Mouse (Mus musculus) liver, adult 2 months (tissue): Measurements from ENCODE around the gene B230118H07Rik. TPM values are rescaled to one million over a fixed set of nuclear protein-coding genes. Genes with fewer than 3 reads are reported as not detected.

ENCODE experiments used
- DNase-seq: peaks from one replicate; pipeline ENCODE4 v3.0.0-alpha.2; 2011; ENCODE audit warnings: low read depth, low spot score; ENCODE audit errors: extremely low read depth
- H3K27ac ChIP-seq: fragments of 200-500 bp; replicated peaks from 2 replicates; pipeline ENCODE4 v1.5.1; 2012; ENCODE audit warnings: low read depth, mild to moderate bottlenecking, control low read depth, inconsistent platforms, low read length; ENCODE audit not compliant: insufficient read depth
- H3K27me3 ChIP-seq: fragments of 200-500 bp; 2 replicates; pipeline ENCODE4 v1.6.1; 2012; ENCODE audit warnings: mild to moderate bottlenecking, moderate library complexity, low read length, inconsistent platforms; ENCODE audit not compliant: control insufficient read depth, insufficient read depth
- H3K36me3 ChIP-seq: fragments of 200-500 bp; 2 replicates; pipeline ENCODE4 v1.6.1; 2012; ENCODE audit warnings: low read length, inconsistent platforms; ENCODE audit not compliant: control insufficient read depth, insufficient read depth
- H3K4me1 ChIP-seq: fragments of 200-500 bp; 2 replicates; pipeline ENCODE4 v1.6.1; 2011; ENCODE audit warnings: low read length; ENCODE audit not compliant: control insufficient read depth, insufficient read depth
- H3K4me3 ChIP-seq: fragments of 200-500 bp; 2 replicates; pipeline ENCODE4 v1.5.1; 2011; ENCODE audit warnings: low read depth, mild to moderate bottlenecking, control low read depth, low read length, moderate library complexity; ENCODE audit not compliant: insufficient read depth
- H3K79me2 ChIP-seq: fragments of 200-500 bp; 2 replicates; pipeline ENCODE4 v1.6.1; 2012; ENCODE audit warnings: inconsistent platforms, mild to moderate bottlenecking, low read length, moderate library complexity; ENCODE audit not compliant: control insufficient read depth, insufficient read depth
- H3K9ac ChIP-seq: fragments of 200-500 bp; 2 replicates; pipeline ENCODE4 v1.6.1; 2012; ENCODE audit warnings: low read depth, mild to moderate bottlenecking, control low read depth, inconsistent platforms, low read length
- CTCF ChIP-seq: fragments of 200-500 bp; IDR thresholded peaks from 2 replicates; pipeline ENCODE4 v1.5.1; 2011; ENCODE audit warnings: low read depth, low read length, control low read depth
- POLR2A ChIP-seq: fragments of 200-500 bp; IDR thresholded peaks from 2 replicates; pipeline ENCODE4 v1.6.1; 2011; ENCODE audit warnings: low read length, control low read depth; ENCODE audit not compliant: insufficient read depth; ENCODE audit errors: extremely low read depth
- WGBS: fragments of 180-500 bp; shearing (Covaris S2); methylation state at CpG from one replicate; pipeline ENCODE4 v1.1.7; 2018; 5-methylcytosine and 5-hydroxymethylcytosine counted together
- polyA plus RNA-seq: library from polyadenylated mRNA; depleted of rRNA; stranded (reverse); fragments of >200 nt; gene quantifications from 2 replicates; pipeline ENCODE4 v1.2.3, GENCODE M21; 2012
- total RNA-seq: library from RNA; depleted of rRNA; stranded (reverse); fragments of >200 nt; gene quantifications from 2 replicates; pipeline ENCODE4 v1.2.3, GENCODE M21; 2014

Gene B230118H07Rik
- total and polyA plus RNA-seq, 2 experiments, result 1.6 to 26.6 TPM

DNA sequence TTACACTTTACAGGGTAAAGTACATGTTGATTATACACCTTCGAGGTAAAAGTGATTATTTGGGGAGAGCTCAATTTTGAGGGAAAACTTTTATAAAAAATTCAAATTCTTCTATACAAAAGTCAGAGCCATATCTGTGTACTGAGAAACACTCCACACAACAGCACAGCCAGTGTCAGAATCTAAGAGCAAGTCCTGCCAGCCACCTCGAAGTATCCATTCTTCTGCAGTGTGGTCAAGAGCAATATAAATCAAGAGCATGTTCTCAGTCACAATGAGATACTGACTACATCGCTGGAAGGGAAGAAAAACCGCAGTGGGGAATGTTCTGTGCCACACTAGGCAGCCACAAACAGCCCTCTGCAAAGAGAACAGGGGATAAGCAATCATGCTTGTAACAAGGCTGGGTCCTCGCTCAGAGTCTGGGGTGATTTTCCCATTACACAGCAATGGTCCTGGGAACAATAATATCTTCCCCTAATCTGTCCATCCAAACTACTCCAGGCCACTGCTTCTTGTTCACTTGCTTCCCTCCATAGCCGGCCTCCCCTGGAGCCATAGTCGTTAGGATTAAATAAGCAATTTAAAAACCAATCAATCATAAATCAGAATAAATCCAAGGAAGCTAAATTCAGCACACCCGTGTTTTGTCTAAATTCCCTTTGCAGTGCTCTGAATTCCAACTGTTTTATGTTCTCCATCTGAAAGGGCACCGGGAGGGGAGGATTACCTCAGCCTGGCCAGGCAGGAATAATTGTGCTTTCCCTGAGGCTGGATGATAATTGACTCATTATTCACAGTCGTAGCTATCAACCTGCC lies 57.1 kb downstream of the B230118H07Rik start:
- no peak for TF ChIP-seq CTCF
- no peak for TF ChIP-seq POLR2A
- Histone ChIP-seq H3K4me1 (no peaks in the 10 kb centered on the region), H3K4me3 (no peak overlapping the region), H3K36me3 (no peaks in the 10 kb centered on the region), H3K9ac (no peak overlapping the region), H3K27me3 (no peaks in the 10 kb centered on the region), H3K79me2 (no peaks in the 10 kb centered on the region), H3K27ac (no peak overlapping the region)
- WGBS, result 73% methylated on average over 10 of the region's 10 CpGs
- DNase-seq, result no peak

DNA sequence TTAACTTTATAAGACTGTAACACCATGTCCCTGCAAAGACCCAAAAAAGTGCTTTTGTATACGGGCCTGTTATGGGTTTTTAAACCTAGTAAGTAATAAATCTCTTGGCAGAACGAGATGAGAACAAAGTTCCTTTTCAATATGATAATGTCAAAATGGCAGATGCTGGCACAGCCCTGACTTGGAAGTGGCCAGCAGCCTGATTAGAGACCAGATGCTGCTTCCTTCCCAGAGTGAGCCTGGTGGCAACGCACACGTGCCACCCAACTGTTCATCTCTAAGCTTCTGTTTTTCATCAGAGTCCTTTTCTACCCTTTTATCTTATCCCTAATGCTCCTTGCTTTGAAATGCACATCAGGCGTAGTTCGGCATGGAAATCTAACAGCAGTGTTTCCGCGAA lies 58.0 kb downstream of the B230118H07Rik start:
- Histone ChIP-seq H3K4me3 (no peak overlapping the region), H3K36me3 (no peaks in the 10 kb centered on the region), H3K9ac (no peak overlapping the region), H3K27me3 (no peaks in the 10 kb centered on the region), H3K27ac (no peak overlapping the region), H3K79me2 (no peaks in the 10 kb centered on the region), H3K4me1 (no peaks in the 10 kb centered on the region)
- WGBS, result 83% methylated on average over 8 of the region's 8 CpGs
- TF ChIP-seq POLR2A (no peak), CTCF (no peak)
- no peak for DNase-seq

DNA sequence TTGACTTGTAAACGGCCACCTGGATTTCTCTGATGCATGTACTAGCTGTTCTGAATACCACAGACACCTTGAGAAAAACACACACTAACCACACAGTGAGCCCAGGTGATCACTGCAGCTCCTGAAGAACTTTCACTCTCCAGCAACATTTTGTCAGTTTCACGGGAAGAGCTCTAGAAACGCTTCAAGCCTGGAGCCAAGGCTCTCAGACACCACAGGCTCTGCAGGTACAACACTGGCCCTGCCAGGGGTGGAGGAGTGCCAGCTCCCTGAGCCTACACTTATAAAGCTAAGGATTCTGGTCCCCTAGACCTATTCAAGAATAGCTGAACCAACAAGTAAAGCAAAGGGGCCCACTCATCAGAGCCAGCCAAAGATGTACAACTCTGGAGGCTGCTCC lies 67.9 kb downstream of the B230118H07Rik start:
- peaks cover 15% of the 10 kb centered on the region for H3K36me3 ChIP-seq
- 88% methylated on average over 3 of the region's 3 CpGs for WGBS
- no peak overlapping the region for H3K27ac ChIP-seq
- H3K4me1 ChIP-seq, result no peaks in the 10 kb centered on the region
- TF ChIP-seq POLR2A (no peak), CTCF (no peak)
- H3K9ac ChIP-seq, result no peak overlapping the region
- no peak overlapping the region for H3K4me3 ChIP-seq
- no peaks in the 10 kb centered on the region for H3K27me3 ChIP-seq
- DNase-seq, result no peak
- no peaks in the 10 kb centered on the region for H3K79me2 ChIP-seq

DNA sequence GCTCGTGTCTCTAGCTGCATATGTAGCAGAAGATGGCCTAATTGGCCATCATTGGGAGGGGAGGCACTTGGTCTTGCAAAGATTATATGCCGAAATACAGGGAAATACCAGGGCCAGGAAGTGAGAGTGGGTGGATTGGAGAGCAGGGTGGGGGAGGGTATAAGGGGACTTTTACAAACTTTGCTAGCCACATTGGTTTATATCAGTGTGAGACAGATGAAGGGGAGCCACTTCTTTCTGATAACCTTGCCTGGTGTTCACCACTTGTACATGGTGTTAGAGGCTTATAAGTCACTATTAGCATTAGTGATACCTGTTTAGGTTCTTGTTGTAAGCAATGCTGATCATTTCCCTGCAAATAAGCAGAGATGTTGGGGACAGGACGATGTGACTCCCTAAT lies 68.4 kb downstream of the B230118H07Rik start:
- Histone ChIP-seq H3K4me1 (no peaks in the 10 kb centered on the region), H3K27ac (no peak overlapping the region), H3K27me3 (no peaks in the 10 kb centered on the region), H3K36me3 (peaks cover 15% of the 10 kb centered on the region), H3K4me3 (no peak overlapping the region), H3K9ac (no peak overlapping the region), H3K79me2 (no peaks in the 10 kb centered on the region)
- TF ChIP-seq CTCF (no peak), POLR2A (no peak)
- 89% methylated on average over 3 of the region's 3 CpGs for WGBS
- DNase-seq, result no peak

DNA sequence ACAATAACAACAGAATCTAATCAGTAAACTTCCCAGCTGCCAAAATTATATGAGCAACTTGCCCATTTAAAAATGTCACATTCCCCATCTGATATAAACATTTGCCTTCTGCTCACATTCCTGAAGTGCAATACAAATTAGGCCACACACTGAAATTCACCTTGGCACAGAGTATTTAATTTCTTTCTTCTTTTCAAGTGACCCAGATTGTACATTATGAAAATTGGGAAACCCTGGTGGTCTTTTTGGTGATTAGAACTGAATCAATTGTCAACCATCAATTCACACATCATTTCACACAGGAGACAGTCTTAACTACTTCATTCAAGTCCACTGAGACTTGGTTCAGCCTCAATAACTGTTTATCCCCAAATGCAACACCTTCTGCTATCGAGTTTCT lies 68.9 kb downstream of the B230118H07Rik start:
- no peak for DNase-seq
- H3K36me3 ChIP-seq, result peaks cover 14% of the 10 kb centered on the region
- no peaks in the 10 kb centered on the region for H3K79me2 ChIP-seq
- H3K27me3 ChIP-seq, result no peaks in the 10 kb centered on the region
- H3K4me3 ChIP-seq, result no peak overlapping the region
- WGBS, result 84% methylated on average over 1 of the region's 1 CpGs
- H3K4me1 ChIP-seq, result no peaks in the 10 kb centered on the region
- no peak for TF ChIP-seq CTCF
- TF ChIP-seq POLR2A, result no peak
- H3K27ac ChIP-seq, result no peak overlapping the region
- no peak overlapping the region for H3K9ac ChIP-seq

DNA sequence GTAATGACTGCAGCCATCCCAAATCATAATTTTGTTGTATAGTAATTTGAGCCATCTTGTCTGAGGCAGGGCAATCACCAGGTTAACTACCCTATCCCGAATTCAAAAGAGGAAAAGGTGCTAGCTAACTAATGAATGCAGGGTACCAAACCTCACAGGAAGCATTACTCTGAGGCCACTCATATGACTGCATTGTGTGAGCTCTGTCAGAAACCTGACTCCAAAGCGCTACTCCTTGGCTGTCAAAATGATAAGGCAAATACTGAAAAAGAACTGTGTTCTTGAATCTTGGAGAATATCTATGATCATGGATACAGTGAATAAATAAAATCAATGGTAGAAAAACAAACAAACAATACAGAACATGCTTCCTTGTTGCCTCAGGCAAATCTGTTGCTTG lies 69.3 kb downstream of the B230118H07Rik start:
- no peak for DNase-seq
- TF ChIP-seq CTCF (no peak), POLR2A (no peak)

More for the DNA sequence above, 69.3 kb downstream of the B230118H07Rik start:
- 93% methylated on average over 2 of the region's 2 CpGs for WGBS
- H3K27me3 ChIP-seq, result no peaks in the 10 kb centered on the region
- H3K36me3 ChIP-seq, result peaks cover 10% of the 10 kb centered on the region; the same call in 1 of the 2 replicates
- no peak overlapping the region for H3K9ac ChIP-seq
- H3K79me2 ChIP-seq, result no peaks in the 10 kb centered on the region
- H3K4me3 ChIP-seq, result no peak overlapping the region
- H3K4me1 ChIP-seq, result no peaks in the 10 kb centered on the region
- no peak overlapping the region for H3K27ac ChIP-seq
